Mouse (Mus musculus): ENCODE results near the gene Atf6.

Atf6 gene

GRCm38 (mm10) chr1:170655280-170655917, 212.2 kb downstream of the Atf6 start:
- DNase-seq: no peak

Data from kidney, postnatal 14 days (tissue).